Mouse (Mus musculus): ENCODE measurements at regions not wholly inside any gene's neighbourhood (a gene's known extent, or its start where the extent isn't known, plus 50 kb on each side); places are given as distances from the start of the nearest gene placed in this dataset.

DNA sequence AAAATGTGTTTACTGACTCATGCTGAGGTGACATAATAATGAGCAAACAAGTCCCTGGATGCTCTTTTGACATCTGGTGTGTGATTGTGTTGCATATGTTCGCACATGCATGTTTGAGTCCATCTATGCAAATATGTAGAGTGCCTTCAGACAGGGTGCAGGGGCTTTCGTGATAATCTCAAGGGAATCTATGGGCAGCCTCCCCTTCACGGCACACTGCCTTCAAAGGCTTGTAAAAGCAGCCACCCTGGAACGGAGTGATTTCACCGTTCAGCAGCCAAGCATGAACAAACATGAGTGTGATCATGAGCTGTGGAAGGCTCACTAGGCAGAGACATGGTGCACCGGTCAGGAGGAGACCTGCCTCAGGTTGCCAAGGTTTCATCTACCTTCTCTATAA lies 57.1 kb upstream of the Mbip start:
- DNase-seq (ENCODE audit: low read depth, low spot score): no peak

DNA sequence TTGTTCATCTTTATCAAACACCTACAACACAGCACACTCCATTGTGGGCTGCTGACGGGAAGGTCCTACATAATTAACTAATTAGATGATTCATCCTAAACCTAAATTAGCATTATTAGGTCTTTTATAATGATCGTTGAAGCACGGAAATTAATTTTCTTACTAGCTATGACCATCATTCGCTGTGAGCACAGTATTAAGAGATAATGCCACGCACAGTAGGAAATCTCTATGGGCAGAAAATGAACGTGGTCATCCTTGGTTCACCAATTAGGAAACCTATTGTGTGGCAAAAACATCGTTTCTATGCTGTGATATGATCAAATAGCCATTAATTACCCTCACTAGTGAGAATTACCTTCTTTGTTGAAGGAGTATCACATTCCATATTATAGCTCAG lies 56.4 kb upstream of the Mbip start:
- no peak for DNase-seq (ENCODE audit: low read depth, low spot score)
